Mouse (Mus musculus): ENCODE data around the gene Dapk3. TPM values are rescaled to one million over a fixed set of nuclear protein-coding genes. Genes with fewer than 3 reads are reported as not detected.
"Not testable (repeated sequence)": the region's sequence is repeated elsewhere in the genome, so short reads cannot be mapped to it uniquely, and the experiment has no call there.

The Dapk3 gene
- polyA plus RNA-seq, 1 experiment from 2014 or later: 75.6 TPM

DNA sequence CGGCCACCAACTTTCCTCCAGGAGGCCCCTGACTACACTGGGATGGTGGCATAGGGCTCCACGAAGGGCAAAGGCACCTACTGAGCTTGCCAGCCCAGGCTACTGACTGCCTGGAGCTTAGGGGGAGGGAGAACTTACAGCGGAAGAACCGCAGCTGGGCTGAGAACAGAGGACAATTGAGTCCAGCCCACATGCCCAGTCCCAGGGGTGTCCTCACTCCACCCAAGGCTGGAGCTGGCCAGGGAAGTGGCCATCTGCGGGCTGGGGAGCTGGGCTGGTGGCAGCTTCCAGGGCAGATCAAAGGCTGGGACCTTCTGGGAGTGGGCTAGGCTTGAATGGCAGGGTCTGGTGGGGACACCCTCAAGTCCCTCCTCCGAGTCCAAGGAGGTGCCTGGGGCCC is 28.1 kb upstream of the Dapk3 start:
- 81% methylated on average over 6 of the region's 6 CpGs for WGBS
- no peak for DNase-seq (ENCODE audit: low spot score)
- no peak overlapping the region for H3K4me3 ChIP-seq
- peaks cover 84% of the 10 kb centered on the region for H3K36me3 ChIP-seq
- H3K27ac ChIP-seq: 0 out of 2 replicates have a peak overlapping the region, but pooled peaks have one; percentile 29
- H3K4me1 ChIP-seq (replicated peaks): peaks cover 9% of the 10 kb centered on the region; the same call in 1 of the 2 replicates
- 0 out of 2 replicates have a peak, but pooled peaks cover 2% of the 10 kb centered on the region for H3K9me3 ChIP-seq
- no peaks in the 10 kb centered on the region for H3K27me3 ChIP-seq (ENCODE audit: insufficient read depth, poor library complexity, severe bottlenecking)

DNA sequence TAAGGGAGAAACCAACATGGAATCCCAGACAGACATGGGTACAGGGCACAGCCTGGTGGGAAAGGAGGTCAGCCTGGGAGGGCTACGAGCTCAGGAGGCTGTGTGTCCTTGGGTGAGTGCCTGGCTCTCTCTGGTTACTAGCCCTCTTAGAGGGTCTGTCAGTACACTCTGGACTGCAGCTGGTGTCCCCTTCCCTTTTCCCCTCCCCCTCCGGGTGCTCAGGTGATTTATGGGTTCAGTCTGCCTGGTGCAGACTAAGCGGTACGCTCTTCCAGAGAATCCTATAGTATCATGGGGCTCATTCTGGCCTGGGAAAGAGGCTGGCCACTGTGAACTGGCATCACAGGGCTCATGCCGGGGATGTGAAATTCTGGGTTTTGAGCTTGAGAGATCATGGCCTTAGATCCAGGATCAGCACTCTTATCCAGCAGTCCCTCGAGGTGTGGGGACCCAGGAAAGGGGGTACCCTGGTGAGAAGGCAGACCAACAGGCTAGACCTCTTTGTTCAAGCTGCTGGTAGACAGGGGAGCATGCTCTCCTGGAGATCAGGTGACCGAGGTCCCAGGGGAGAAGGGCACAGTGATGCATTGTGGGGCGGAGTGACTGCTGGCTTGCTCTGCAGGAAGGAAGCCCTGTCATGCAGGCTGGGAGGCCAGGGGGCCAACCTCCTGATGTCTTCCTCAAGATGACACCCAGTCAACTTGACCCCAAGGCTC is 21.0 kb upstream of the Dapk3 start:
- Histone ChIP-seq H3K36me3 (peaks cover 85% of the 10 kb centered on the region), H3K9me3 (no peaks in the 10 kb centered on the region), H3K27ac (peak overlapping the region; percentile 50), H3K27me3 (ENCODE audit: insufficient read depth, poor library complexity, severe bottlenecking) (no peaks in the 10 kb centered on the region), H3K4me3 (no peak overlapping the region), H3K4me1 (replicated peaks) (peaks cover 32% of the 10 kb centered on the region)
- WGBS: 89% methylated on average over 8 of the region's 8 CpGs
- DNase-seq (ENCODE audit: low spot score): no peak

DNA sequence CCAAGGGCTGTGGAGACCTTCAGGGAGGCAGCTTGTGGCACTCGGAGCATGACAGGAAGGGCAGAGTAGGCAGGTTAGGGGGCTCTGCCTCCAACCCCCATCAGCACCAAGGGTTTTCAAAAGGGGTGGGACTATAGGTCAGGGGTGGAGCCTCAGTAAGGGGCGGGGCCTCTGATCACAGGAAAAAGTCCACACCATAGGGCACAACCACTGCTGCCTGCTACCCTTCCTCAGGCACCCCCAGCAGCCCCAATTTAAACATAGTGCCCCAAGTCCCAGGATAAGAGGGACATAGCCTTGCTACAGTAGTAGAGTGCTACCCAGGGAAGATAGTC is 20.5 kb upstream of the Dapk3 start:
- H3K9me3 ChIP-seq: no peaks in the 10 kb centered on the region
- H3K4me3 ChIP-seq: no peak overlapping the region
- peaks cover 80% of the 10 kb centered on the region for H3K36me3 ChIP-seq
- WGBS: 82% methylated on average over 2 of the region's 2 CpGs
- peaks cover 37% of the 10 kb centered on the region for H3K4me1 ChIP-seq (replicated peaks)
- no peaks in the 10 kb centered on the region for H3K27me3 ChIP-seq (ENCODE audit: insufficient read depth, poor library complexity, severe bottlenecking)
- peak overlapping the region; percentile 50; the same call in 1 of the 2 replicates for H3K27ac ChIP-seq
- no peak for DNase-seq (ENCODE audit: low spot score)

DNA sequence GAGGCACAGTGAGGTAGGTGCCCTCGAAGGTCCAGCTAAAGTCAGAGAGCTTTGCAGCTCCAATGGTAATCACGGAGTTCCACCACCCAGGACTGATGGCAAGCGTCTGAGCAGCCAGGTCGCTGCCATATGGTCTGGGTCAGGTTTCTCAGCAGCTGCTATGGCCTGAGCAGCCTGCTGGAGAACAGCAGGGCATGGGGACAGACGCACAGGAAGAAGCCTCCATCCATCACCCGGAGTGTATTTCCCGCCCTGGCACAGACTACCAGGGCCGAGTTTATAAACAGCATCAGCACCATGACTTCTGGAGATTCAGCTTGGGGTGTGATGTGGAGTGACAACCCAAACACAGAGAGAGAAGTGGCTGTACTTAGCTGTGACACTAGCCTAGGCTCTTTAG is 17.7 kb upstream of the Dapk3 start:
- 87% methylated on average over 8 of the region's 8 CpGs for WGBS
- no peak for DNase-seq (ENCODE audit: low spot score)
- H3K9me3 ChIP-seq: no peaks in the 10 kb centered on the region
- peaks cover 55% of the 10 kb centered on the region for H3K4me1 ChIP-seq (replicated peaks)
- H3K27me3 ChIP-seq (ENCODE audit: insufficient read depth, poor library complexity, severe bottlenecking): no peaks in the 10 kb centered on the region
- H3K36me3 ChIP-seq: peaks cover 53% of the 10 kb centered on the region
- H3K4me3 ChIP-seq: no peak overlapping the region; the same call in 1 of the 2 replicates
- H3K27ac ChIP-seq: no peak overlapping the region

DNA sequence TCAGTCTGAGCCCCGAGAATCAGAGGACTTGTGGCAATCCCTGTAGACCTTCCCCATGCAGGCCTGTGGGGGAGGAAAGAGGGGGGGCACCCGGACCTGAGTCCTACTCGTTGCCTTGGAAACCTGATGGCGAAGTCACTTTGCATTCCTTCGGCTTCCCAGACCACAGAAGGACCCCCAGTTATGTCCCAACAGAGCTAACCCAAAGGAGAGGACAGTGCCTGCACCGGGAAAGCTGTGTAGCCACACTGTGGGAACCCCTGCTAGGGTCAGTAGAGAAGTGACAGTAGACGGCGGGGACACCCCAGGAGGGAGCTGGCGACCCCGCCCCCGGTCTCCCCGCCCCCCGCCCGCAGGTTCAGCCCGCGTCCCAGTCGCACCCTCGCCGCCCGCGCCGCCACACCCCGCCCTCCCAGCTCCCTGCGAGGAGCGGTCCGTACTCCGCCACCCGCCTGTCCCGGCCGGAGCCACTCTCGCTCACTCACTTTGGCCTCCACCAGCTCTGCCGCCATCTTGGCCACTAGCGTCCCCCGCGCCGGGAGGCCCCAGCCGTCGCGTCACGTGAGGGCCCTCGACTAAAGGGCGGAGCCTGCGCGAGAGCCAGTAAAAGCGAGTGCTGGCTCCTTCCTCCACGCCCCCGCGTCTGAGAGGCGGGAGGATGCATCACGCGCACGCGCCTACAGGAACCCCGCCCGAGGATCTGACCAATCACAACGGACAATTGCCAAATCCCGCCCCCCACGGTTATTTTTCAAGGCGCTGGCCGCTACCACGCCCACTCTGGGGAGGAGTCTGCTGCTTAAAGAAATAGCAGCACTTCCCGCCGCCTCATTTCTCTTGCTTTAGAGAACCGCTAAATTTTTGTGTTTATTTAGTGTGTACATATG is 15.4 kb upstream of the Dapk3 start, which contains the start of gene Pias4:
Gene Pias4 (minus strand): TSS at position 724 of the 887 bp plus-strand sequence.
- peak; percentile 100 for DNase-seq (ENCODE audit: low spot score)
- H3K27me3 ChIP-seq (ENCODE audit: insufficient read depth, poor library complexity, severe bottlenecking): no peaks in the 10 kb centered on the region
- H3K4me1 ChIP-seq (replicated peaks): peaks cover 43% of the 10 kb centered on the region
- H3K4me3 ChIP-seq: peak within 1 kb of the TSS; percentile 99
- no peaks in the 10 kb centered on the region for H3K9me3 ChIP-seq
- WGBS: under 1% methylated on average over 64 of the region's 64 CpGs
- peaks cover 30% of the 10 kb centered on the region for H3K36me3 ChIP-seq
- peak within 1 kb of the TSS; percentile 94 for H3K27ac ChIP-seq

DNA sequence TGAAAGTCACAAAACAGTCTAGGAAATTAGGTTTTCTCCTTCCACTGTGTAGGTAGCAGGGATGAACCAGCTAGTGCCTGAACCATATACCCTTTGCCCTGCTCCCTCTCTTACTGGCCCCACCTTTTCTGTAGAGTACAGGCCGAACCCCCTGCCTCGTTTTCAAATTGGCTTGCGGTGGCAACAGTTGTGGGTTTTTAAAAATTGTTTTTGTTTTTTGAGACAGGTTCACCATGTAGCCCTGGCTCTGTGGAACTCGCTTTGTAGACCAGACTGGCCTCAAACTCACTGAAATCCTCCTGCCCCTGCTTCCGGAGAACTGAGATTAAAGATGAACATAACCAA is 14.7 kb upstream of the Dapk3 start:
- H3K9me3 ChIP-seq: no peaks in the 10 kb centered on the region
- H3K4me1 ChIP-seq (replicated peaks): peaks cover 44% of the 10 kb centered on the region
- H3K27ac ChIP-seq: peak overlapping the region; percentile 94
- no peak for DNase-seq (ENCODE audit: low spot score)
- H3K36me3 ChIP-seq: peaks cover 24% of the 10 kb centered on the region
- WGBS: 12% methylated on average over 5 of the region's 5 CpGs
- H3K27me3 ChIP-seq (ENCODE audit: insufficient read depth, poor library complexity, severe bottlenecking): no peaks in the 10 kb centered on the region
- H3K4me3 ChIP-seq: peak overlapping the region; percentile 99

DNA sequence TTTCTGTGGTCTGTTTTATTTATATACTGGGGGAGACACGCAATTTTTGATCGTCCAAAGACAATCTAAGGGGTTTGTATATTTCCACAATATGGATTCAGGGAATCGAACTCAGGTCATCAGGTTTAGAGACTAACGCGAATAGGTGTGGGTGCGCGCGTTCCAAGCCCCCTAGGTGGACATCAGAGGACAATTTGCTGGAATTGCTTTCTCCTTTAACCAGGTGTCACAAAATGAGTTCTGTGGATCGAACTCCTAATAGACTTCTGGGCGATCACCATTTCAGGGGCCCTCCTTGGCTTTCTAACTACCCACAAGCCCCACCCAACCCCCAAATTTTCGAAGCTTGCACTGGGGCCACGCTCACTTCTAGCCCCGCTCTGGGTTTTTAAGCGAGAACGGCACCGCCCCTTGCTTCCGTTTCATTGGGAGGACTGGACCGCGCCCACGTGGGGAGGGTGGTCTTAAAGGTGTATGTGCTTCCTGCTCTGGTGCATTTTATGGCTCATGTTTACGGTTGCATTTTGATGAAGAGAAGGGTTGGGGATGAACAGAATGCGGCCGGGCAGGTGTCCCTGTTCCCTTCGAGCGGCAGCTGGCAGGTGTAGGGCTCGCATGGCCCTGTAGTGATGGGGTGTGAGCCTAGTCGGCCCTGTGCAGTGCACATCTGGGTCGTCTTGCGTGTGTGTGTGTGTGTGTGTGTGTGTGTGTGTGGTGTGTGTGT is 14.1 kb upstream of the Dapk3 start:
- H3K27ac ChIP-seq: peak overlapping the region; percentile 94
- peak; percentile 74 for DNase-seq (ENCODE audit: low spot score)
- peak overlapping the region; percentile 99 for H3K4me3 ChIP-seq
- H3K27me3 ChIP-seq (ENCODE audit: insufficient read depth, poor library complexity, severe bottlenecking): no peaks in the 10 kb centered on the region
- H3K4me1 ChIP-seq (replicated peaks): peaks cover 50% of the 10 kb centered on the region
- WGBS: 6% methylated on average over 29 of the region's 29 CpGs
- no peaks in the 10 kb centered on the region for H3K9me3 ChIP-seq
- H3K36me3 ChIP-seq: peaks cover 18% of the 10 kb centered on the region

DNA sequence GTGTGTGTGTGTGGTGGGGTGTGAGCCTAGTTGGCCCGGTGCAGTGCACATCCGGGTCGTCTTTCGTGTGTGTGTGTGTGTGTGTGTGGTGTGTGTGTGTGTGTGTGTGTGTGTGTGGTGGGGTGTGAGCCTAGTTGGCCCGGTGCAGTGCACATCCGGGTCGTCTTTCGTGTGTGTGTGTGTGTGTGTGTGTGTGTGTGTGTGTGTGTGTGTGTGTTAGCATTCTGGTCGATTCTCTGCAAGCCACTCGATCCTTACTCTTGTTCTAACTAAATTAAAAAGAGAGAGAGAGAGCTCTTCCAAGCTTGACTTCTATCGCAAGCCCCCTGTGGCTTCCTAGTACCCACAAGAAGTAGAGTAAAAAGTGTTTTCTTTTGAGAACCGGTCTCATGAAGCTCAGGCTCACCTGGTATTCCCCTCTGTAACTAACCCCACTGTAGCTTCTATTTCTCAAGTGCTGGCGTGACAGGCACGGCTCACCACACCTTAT is 13.3 kb upstream of the Dapk3 start:
- 59% methylated on average over 11 of the region's 14 CpGs for WGBS
- H3K27ac ChIP-seq; H3K27me3 ChIP-seq (ENCODE audit: insufficient read depth, poor library complexity, severe bottlenecking); DNase-seq (ENCODE audit: low spot score); H3K9me3 ChIP-seq: not testable (repeated sequence)
- Histone ChIP-seq H3K4me3 (peak overlapping the region; percentile 99), H3K36me3 (peaks cover 10% of the 10 kb centered on the region), H3K4me1 (replicated peaks) (peaks cover 56% of the 10 kb centered on the region)

DNA sequence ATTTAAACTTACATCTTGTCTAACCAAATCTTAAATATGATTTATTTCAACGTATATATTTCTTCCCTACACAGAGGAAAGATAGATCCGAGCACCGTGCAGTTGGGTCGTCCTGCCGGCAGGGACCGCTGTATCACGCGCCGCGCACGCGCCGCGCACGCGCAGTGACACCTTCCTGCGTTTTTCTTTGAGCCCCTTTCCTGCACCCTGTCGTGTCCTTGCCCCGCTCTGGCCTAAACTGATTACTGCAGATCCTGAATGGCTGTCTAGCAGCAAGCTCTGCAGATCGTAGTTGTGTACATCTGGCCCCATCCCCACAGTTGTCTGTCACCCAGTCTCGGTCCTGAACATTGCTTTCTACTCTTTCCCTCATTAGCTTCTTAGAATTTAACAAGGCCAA is 9.7 kb upstream of the Dapk3 start:
- peak; percentile 89 for DNase-seq (ENCODE audit: low spot score)
- Histone ChIP-seq H3K4me1 (replicated peaks) (peaks cover 55% of the 10 kb centered on the region), H3K4me3 (peak overlapping the region; percentile 36), H3K27me3 (ENCODE audit: insufficient read depth, poor library complexity, severe bottlenecking) (no peaks in the 10 kb centered on the region), H3K9me3 (no peaks in the 10 kb centered on the region), H3K36me3 (peaks cover 11% of the 10 kb centered on the region), H3K27ac (peak overlapping the region; percentile 98)
- WGBS: 3% methylated on average over 21 of the region's 21 CpGs

DNA sequence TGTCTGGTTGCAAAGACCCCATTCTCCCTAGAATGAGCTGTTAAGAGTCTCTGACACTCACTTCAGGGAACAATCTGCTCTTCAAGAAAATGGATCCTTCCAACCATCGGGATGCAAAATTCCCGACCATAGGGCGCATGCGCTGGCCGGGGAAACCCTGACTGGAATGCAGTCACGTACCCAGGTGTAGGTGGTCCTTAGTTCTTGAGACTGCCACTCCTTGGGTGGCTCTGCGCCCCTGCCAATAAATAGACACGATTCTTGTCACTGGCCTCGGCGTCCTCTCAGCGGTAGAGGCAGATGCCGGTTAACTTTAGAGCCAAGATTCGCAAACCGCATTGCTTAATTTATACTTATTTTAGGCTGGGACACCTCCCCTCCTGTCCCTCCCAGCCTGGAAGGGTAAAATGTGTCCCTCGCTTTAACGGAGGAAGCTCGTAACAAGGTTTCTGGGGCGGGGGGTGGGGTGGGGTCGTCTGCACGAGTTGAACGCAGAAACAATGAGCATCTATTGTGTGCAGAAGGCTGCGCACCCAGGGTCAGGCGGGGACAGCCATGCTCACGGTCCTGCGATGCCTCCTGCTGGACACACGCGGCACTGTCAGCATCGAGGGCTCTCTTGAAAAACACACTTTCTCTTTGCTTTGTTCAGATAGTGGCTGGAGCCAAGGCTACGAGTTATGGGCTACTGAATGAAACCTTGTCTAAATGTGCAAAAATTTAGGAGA is 8.0 kb upstream of the Dapk3 start:
- Histone ChIP-seq H3K36me3 (peaks cover 28% of the 10 kb centered on the region), H3K9me3 (no peaks in the 10 kb centered on the region), H3K27ac (peak overlapping the region; percentile 98), H3K27me3 (ENCODE audit: insufficient read depth, poor library complexity, severe bottlenecking) (no peaks in the 10 kb centered on the region), H3K4me3 (peak overlapping the region; percentile 100), H3K4me1 (replicated peaks) (peaks cover 56% of the 10 kb centered on the region)
- 2% methylated on average over 29 of the region's 29 CpGs for WGBS
- peak; percentile 93 for DNase-seq (ENCODE audit: low spot score)

DNA sequence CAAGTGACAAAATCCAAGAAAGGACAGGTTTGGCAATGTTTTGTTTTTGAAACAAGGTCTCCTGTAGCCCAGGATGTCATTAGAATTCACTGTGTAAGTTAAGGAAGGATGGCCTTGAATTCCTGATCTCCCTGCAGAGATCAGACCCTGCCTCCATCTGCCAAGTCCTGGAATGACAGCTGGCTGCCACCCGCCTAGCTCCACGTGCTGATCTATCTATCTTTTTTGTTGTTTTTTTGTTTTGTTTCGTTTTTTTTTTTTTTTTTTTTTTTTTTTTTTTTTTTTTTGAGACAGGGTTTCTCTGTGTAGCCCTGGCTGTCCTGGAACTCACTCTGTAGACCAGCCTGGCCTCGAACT is 7.5 kb upstream of the Dapk3 start:
- DNase-seq (ENCODE audit: low spot score); H3K27me3 ChIP-seq (ENCODE audit: insufficient read depth, poor library complexity, severe bottlenecking); H3K9me3 ChIP-seq: not testable (repeated sequence)
- Histone ChIP-seq H3K27ac (peak overlapping the region; percentile 98), H3K4me3 (peak overlapping the region; percentile 100), H3K36me3 (peaks cover 33% of the 10 kb centered on the region), H3K4me1 (replicated peaks) (peaks cover 56% of the 10 kb centered on the region)
- 3% methylated on average over 4 of the region's 4 CpGs for WGBS

DNA sequence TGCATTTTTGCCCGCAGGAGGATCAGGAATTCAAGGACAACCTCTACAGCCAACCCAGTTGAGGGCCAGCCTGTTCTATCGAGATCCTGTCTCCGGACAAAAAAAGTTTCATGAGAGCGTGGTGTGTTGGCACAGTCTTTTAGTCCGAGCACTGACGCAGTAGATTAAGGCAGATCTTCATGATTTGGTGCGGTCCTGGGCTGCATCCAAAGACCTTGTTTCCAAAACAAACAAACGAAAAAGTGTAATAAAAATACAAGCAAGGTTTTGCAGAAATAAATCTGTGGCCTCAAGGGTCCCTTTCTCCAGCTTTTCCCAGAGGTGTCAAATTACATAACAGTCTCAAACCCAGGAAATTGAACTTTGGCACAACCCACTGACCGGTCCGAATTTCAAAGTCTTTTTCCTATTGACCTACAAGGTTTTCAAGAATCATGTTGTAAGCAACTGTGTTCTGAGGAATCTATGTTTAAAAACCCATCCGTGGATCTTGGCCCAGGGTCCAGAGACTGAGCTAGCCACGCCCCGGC is 6.8 kb upstream of the Dapk3 start:
- DNase-seq (ENCODE audit: low spot score): no peak
- Histone ChIP-seq H3K27ac (peak overlapping the region; percentile 98), H3K36me3 (peaks cover 40% of the 10 kb centered on the region), H3K4me1 (replicated peaks) (peaks cover 56% of the 10 kb centered on the region), H3K9me3 (no peaks in the 10 kb centered on the region), H3K4me3 (peak overlapping the region; percentile 100), H3K27me3 (ENCODE audit: insufficient read depth, poor library complexity, severe bottlenecking) (no peaks in the 10 kb centered on the region)
- 11% methylated on average over 13 of the region's 13 CpGs for WGBS

Data from hindbrain, embryonic 10.5 days (tissue).